ENCODE assay signal across 11 mouse cellular contexts in genomic region chr11:103008558-103008957, GRCm38 (mm10).
"Had no signal": no experiment of that assay in that cellular context is flagged by ENCODE, and none has a peak within 500 bp of the region (broad histone marks: within the 10 kb centered on the region; RNA-seq: fewer than 3 reads in every experiment).

No protein-coding gene starts in this region.

- ATAC-seq: intestine, embryonic 16.5 days; midbrain, embryonic 15.5 days had no signal

- H3K4me2 ChIP-seq: kidney, embryonic 15.5 days; liver, embryonic 11.5 days; midbrain, embryonic 11.5 days; midbrain, embryonic 15.5 days; neural tube, embryonic 12.5 days had no signal

- H3K4me1 ChIP-seq: neural tube, embryonic 12.5 days had no signal

- H3K27me3 ChIP-seq: kidney, embryonic 15.5 days; megakaryocyte, embryonic 14.5 days; midbrain, embryonic 15.5 days; neural tube, embryonic 12.5 days had no signal

- H3K36me3 ChIP-seq: midbrain, embryonic 15.5 days had no signal

- H3K9me3 ChIP-seq: kidney, embryonic 15.5 days; midbrain, embryonic 15.5 days; neural tube, embryonic 12.5 days had no signal

- H3K27ac ChIP-seq: kidney, embryonic 15.5 days; midbrain, embryonic 15.5 days; neural tube, embryonic 12.5 days had no signal

- H3K9ac ChIP-seq: kidney, embryonic 15.5 days; midbrain, embryonic 15.5 days; neural tube, embryonic 12.5 days had no signal

- DNase-seq: kidney, adult 2 months; kidney, postnatal 14 days; layer of hippocampus, postnatal 36 days; thymus, adult 18-20 months had no signal

- H3K4me3 ChIP-seq: kidney, embryonic 15.5 days; megakaryocyte, embryonic 14.5 days; midbrain, embryonic 15.5 days; neural tube, embryonic 12.5 days had no signal
